Mouse (Mus musculus) hematopoietic stem cell, adult 5-6 weeks (primary cell): ENCODE measurements around the gene Rnd1. TPM values are rescaled to one million over a fixed set of nuclear protein-coding genes. Genes with fewer than 3 reads are reported as not detected.
A peak's percentile ranks its signal among the peaks of the same experiment; 100 is the strongest.

Source experiments
- ATAC-seq, 2 experiments: fragments of 125-278 bp in 1 of 2; replicated peaks in 1 of 2; 2 replicates each; pipeline ENCODE4 v1.8.0; 2016 to 2017; ENCODE audit warnings: inconsistent platforms in 2 of 2, mild to moderate bottlenecking in 2 of 2, moderate number of reproducible peaks in 2 of 2, low read depth in 1 of 2, moderate TSS enrichment in 1 of 2; ENCODE audit not compliant: low FRiP score in 2 of 2, poor library complexity in 2 of 2, severe bottlenecking in 2 of 2, insufficient read depth in 1 of 2, low TSS enrichment in 1 of 2
- total RNA-seq: library from RNA; stranded (forward); fragments of 172-1452, 232-1000 nt; gene quantifications from 2 replicates; pipeline ENCODE4 v1.2.3, GENCODE M21; 2017

Gene Rnd1
- total RNA-seq, 1 experiment from 2014 or later = 0.79 TPM

- ATAC-seq = no peak
These were observed 25.1 kb downstream of the Rnd1 start for GRCm38 (mm10) chr15:98652174-98652573.

- ATAC-seq = no peak
These were observed 25.8 kb downstream of the Rnd1 start for GRCm38 (mm10) chr15:98651431-98651830.

GRCm38 (mm10) chr15:98648071-98648470 lies 29.2 kb downstream of the Rnd1 start:
- ATAC-seq = no peak

GRCm38 (mm10) chr15:98647308-98647707 lies 30.0 kb downstream of the Rnd1 start:
- no peak for ATAC-seq

GRCm38 (mm10) chr15:98646737-98647136 lies 30.5 kb downstream of the Rnd1 start:
- ATAC-seq = no peak

GRCm38 (mm10) chr15:98645057-98646026 lies 31.9 kb downstream of the Rnd1 start:
- no peak for ATAC-seq

- no peak for ATAC-seq
These were observed 32.9 kb downstream of the Rnd1 start for GRCm38 (mm10) chr15:98644406-98644805.

GRCm38 (mm10) chr15:98640157-98640556 lies 37.1 kb downstream of the Rnd1 start:
- no peak for ATAC-seq

- no peak for ATAC-seq
These were observed 40.1 kb downstream of the Rnd1 start for GRCm38 (mm10) chr15:98637155-98637554.

GRCm38 (mm10) chr15:98636517-98636916 lies 40.7 kb downstream of the Rnd1 start:
- no peak for ATAC-seq

- ATAC-seq = no peak
These were observed 41.9 kb downstream of the Rnd1 start for GRCm38 (mm10) chr15:98635291-98635841.

- ATAC-seq = no peak
These were observed 42.6 kb downstream of the Rnd1 start for GRCm38 (mm10) chr15:98634541-98635081.

- ATAC-seq = no peak
These were observed 43.3 kb downstream of the Rnd1 start for GRCm38 (mm10) chr15:98633822-98634470.

- ATAC-seq = no peak
These were observed 44.3 kb downstream of the Rnd1 start for GRCm38 (mm10) chr15:98632921-98633320.

- ATAC-seq = no peak
These were observed 45.0 kb downstream of the Rnd1 start for GRCm38 (mm10) chr15:98632107-98632744.

- ATAC-seq = peak; percentile 39 to 49; a peak in 3 of 4 replicates
These were observed 45.8 kb downstream of the Rnd1 start for GRCm38 (mm10) chr15:98631493-98631892.

GRCm38 (mm10) chr15:98630540-98630939 lies 46.7 kb downstream of the Rnd1 start, which contains the start of gene Cacnb3:
Gene Cacnb3 (plus strand): TSS chr15:98630840.
- no peak for ATAC-seq
